Mouse (Mus musculus) frontal cortex, adult (tissue): ENCODE results near the gene Prcd.
"Not testable (repeated sequence)": the region's sequence is repeated elsewhere in the genome, so short reads cannot be mapped to it uniquely, and the experiment has no call there.

Source experiments
- ATAC-seq: cut with Nextera tagmentation; 2 replicates; pipeline ENCODE4 v1.9.2; 2017; ENCODE audit warnings: mild to moderate bottlenecking, moderate library complexity, mixed read lengths; ENCODE audit not compliant: low TSS enrichment

The Prcd gene

DNA sequence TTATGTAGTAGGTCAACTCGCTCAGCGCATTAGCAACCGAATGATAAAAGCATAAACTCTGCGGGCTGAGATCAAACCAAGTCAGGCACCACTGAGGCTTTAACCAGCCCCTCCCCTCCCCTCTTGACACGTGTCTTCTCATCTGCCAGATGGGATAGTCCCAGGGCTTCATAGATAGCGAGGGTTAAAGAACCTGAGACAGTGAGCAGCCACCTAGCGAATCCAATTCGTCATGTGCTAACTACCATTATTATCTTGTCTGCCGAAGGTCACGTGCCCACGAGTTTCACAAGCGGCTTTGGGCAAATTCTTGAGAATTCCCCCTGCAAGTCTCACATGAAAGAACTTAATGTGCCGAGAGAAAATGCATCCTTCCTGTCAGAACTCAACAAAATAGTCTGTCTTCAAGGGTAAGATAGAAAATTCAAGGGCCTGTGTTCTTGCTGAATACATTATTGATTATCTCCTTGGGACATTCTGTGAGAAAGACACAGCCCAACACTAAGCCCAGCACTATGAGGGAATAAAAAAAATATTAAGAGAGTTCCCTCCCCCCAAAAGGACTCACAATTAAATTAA lies 16.5 kb downstream of the Prcd start:
- ATAC-seq = no peak

DNA sequence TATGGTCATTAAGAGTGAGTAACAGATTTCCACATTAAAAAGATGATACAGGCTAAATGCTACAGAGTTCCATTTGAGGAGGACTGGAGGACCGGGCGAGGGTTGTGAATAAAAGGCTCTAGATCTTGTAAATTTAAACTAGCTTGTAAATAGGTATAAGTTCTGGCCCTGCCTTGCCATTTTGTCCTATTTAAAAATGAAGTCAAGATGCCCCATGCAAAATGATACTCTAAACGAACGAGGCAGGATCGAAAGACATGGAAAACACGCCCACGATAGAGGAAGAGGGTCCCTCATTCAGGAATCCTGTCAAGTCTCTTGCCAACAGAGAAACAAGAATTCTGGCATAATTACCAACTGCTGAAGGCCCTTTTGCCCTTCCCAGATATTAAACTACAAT lies 17.1 kb downstream of the Prcd start:
- no peak for ATAC-seq

DNA sequence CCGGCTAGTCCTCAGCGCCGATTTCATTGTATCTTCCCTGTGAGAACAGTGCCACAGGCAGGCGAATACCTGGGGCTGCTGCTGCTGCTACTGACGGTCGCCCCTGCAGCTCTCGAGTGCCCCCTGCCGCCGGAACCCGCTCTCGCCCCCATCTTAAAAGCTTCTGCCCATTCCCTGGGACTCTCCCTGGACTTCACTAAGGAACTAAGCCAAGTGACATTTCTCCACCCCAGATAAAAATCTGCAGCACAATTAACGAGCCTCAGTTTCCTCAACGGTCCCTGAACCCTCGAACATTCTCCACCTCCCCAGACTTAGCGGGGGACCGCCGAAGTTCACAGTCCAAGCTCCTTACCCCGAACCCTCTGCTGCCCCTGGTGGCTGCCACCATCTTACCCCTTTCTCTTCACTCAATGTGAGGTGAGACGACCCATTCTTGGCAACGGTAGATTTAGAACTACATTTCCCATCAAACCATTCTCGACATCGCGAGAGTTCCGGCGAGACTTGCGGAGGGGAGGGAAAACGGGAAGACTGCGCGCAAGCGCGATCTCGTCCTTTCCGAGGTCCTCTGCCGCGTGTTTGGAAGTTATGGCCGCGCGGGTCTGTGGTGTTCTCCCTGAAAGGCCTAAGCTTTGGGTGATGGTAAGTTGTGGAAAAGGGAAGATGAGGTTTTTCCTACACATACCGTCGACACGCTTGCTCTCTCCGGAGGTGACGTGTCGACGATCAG lies 17.9 kb downstream of the Prcd start:
- peak; percentile 96 for ATAC-seq

DNA sequence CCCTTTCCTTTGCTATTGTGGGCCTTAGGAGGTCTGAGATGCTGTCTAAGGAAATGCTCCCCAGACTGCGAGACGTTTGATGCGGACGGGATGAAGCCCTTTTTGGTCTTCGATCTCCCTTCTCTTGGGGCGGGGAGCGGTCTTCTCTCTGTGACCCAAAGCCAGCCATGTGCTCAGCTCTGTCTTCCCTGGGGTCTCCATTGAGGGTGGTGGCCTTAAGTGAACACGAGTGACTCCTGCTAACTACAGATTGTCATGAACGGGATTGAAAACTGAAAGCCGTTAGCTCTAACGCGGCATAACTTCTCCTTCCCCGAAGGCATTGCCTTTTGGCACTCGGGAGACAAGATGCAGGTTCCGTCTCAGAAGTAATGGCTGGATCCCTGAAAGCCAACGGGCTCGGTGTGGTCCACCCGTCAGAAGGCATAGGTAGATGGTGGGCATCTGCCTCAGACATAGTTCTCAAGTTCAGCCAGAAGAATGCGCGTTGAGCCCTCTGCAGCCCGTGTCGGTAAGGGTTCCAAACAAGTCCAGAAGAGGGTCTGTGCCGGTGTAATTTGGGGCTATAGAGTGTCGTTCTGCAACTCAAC lies 18.6 kb downstream of the Prcd start:
- peak; percentile 35; the same call in 1 of the 2 replicates for ATAC-seq

DNA sequence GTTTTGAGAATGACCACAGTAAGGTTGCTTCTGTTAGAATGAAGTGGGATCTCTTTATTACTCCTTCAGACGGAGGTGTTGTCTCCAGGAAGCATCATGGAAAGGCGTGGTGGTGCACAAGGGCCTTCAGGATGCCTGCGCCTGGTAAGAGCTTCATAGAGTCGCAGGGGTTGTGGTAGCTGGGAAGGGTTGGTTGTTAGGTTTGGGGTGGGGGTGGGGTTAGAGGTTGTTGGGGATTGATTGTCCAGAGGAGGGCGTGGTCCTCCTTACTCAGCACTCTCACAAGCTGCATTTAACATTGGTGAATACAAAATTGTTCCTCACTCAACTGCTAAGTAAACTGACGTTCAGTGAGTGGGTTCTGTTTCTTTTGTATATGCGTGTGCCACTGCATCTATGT lies 19.3 kb downstream of the Prcd start:
- no peak for ATAC-seq

DNA sequence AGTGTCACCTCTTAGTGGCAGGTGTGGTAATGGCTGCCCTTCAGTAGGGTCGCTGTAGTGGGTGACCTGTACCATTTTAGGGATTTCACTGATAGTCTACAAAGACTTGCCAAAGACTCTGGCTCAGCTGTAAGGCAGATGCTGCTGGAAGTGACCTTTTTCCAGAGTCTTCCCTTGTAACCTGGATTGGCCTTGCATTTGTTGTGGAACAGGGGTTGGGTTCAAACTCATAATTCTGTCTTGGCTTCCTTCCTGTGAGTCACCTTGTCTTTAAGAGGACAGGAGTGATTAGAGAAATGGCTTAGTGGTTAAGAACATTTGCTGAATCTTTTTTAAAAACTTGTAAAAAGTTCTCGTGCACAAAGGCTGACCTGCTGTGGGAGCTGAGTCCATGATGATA lies 20.1 kb downstream of the Prcd start:
- ATAC-seq = no peak

DNA sequence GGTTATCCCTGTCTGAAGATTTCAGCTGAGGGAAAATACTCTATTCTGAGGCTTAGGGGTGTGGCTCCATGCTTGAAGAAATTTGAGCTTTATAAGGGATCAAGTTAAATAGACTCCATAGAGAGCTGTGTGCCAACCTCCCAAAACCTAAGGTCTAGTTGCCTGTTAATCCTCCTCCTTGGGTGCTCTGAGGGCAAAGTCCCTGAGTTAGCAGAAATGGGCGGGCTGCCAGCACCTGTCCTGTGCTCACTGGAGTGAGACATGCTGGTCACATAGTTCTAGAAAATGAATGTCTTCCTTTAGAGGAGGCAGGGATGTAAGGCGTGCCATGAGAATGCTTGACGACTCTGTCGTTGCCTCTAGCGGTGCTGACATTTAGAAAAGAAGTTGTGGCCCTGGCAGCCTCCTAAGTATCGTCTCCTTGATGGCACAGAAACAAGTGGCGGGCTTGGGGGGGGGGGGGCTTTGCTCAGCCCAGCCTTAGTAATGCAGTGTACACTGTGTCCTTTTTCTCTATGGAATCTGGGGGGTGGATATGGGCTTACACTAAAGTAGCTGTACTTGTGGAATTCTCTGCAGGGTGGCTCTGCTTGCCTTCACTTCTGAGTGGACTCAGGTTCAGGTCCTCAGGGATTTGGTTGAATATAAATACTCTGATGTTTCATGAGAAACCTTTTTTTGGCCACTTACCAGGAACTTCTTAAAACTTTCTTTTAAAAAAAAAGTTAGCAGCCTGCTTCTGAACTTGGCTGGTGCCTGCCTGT lies 21.5 kb downstream of the Prcd start:
- ATAC-seq = no peak

DNA sequence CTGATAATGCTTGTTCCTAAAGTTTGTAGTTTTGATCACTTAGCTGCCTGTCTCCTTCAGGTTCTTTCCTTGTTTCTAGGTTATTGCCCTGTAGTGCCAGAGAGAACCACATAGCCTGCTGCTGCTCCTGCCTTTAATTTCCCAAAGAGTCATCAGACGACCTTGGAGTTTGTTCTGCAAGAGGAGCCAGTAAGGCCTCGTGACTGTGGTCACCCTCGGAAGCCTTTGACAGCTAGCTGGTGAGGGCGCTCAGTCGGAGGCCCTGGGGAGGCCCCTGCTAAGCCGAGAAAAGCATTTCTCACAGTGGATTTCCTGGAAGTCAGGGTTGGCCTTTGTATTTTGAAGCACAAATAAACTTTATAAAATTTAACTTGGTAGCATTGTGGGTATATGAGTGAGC lies 22.1 kb downstream of the Prcd start:
- not testable (repeated sequence) for ATAC-seq

DNA sequence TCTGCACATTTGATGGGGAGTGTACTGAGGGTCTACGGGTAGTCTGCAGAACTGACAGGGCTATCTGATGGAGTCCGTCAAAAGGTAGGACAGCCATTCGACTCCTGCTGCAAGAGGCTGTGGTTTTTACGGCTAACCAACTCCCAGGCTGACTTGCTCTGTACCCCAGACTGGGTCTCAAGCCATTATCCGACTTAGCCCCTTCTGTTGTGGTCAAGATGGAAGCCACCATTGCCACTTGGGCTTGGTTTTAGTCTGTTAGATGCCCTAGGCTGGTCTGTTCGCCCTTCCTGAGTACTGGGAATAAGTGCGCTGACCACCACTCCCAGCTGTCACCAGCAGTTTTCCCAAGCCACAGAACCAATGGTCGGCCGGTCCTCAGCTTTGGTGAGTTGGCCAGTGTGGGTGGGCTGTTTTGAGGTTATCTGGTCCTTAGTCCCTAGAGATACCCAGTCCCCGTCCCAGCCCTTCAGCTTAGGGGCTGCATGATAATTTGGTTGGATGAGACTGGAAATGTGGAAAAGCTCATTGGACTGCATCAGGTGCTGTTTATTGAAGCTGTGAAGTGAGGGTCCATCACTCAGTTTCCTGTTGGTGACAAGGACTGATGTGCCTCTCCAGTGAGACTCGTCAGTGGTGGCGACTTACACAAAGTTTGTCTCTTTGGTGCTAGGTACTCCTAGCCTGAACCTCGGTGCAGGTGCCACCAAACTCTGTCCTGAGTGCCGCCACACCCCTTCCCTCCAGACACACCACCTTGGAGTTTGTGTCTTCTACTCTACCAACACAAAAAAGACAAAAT lies 23.0 kb downstream of the Prcd start:
- ATAC-seq = no peak

DNA sequence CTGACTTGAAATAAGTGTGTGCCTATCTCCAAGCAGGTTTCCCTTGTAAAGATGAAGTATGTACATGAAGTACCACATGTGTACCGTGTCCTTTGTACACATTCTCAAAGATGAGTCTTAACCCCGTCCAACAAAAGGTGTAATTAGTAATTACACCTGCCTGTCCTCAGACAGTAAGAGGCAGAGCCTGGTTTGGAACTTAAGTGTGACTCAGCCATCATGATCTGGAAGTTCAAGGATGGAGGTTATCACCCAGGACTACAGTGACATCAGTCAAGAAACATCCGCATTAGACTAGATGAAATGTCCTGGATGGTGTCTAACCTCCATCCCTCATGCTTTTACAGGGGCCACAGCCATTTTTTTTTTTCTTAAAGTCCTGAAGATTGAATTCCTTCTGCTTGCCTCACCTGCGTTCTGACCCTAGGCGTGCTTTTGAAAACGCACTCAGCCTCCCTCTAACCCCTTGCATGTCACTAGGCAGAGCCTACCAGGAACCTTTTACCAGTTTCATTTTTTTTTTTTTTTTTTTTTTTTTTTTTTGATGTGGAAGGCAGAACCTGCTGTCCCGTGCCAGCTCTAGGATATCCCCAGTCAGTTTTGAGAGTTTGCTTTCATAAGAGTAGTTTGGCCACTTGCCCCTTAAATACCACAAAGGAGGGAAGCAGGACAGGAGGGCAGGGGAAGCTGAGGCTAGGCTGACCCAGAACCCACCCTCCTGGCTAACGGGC lies 24.5 kb downstream of the Prcd start:
- no peak for ATAC-seq

DNA sequence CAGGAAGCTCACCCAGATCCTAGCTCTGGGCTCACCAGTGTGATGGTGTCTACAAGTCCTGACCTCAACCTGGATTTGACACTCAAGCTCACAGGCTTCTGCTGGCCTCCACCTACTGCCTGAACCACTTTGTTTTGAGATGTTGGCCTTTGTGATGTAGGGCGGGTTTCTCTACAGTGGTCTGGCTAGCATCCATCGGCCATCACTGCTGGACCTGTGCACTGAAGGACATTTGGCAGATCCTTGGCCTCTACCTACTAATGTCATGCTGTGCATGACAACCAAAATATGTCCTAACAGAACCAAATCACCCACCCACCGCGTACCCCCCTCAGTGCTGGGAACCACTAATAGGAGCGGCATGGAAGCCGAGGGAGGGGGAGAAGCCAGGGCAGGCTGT lies 25.8 kb downstream of the Prcd start:
- ATAC-seq = no peak

DNA sequence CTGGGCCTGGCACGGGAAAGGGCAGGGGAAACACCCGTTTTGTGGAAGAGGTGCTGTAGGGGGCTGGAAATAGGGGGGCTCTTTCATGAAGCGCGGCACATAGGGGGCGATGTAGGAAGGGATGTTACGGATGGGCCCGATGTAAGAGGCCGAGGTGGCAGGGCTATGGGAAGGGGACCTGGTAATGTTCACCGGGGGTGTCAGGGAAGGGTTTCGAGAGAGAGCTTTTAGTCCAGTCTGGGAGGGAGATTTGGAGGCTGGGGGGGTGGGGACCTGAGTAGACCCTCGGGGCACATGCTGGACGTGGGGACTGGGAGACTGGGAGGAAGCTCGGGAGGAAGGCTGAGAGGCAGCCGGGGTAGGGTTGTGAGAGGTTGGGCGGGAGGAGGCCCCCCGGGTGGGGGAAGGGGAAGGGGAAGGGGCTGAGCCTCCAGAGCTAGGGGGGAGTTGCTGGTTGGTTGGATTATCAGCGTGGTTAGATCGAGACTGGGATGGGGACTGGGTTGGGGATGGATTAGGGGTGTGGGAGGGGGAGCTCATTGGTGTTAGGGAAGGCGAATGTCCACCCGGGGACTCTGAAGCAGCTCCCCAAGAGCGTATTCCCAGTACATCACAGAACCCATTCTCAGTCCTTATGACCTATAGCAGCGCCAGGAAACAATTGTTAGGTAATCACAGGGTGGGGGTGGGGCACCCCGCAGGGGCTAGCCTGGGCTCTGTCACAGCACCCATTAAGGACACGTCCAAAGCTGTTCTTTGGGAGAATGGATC lies 27.2 kb downstream of the Prcd start:
- ATAC-seq = no peak

DNA sequence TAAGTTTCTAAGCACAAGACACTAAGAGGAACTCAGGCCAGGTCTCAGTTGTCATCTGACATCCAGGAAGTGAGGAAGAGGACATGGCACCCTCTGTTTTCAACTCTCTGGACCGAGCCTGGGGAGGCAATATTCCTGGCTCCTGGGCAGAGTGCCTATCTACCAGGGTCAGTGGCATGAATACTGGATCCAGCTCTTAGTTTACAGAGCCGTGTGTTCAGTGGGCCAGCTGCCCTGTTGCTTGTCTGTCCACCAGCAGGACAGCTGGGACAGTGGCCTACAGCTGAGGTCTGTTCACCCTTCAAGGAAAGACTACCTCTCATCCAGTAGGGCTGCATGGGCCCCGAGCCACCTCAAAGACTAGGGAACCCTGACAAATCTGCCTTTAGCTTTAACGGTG lies 27.8 kb downstream of the Prcd start:
- no peak for ATAC-seq

DNA sequence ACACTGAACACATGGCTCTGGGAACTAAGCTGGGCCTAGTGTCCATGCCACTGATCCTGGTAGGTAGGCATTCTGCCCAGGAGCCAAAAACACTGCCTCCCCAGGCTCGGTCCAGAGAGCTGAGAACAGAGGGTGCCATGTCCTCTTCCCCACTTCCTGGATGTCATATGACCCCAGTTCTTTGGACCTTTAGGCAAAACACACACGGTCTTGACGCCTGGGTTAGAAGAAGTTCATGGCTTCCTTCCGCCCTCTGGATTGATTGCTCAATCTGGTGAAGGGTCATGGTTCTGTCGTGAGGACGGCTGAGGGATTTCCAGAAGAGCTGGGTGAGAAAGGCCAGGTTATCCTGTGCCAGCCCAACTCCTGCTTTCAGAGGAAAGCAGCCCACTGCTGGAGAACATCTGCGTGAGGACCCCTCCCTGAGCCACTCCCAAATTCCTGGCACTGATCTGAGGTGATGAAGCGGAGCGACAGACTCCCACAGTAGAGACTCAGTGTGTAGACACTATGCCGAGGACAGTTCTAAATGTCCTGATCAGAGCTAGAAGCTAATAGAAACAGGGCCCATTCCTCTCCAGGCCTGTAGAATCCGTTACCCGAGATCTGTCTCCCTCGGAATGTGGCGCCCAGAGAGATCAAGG lies 29.3 kb downstream of the Prcd start:
- no peak for ATAC-seq

DNA sequence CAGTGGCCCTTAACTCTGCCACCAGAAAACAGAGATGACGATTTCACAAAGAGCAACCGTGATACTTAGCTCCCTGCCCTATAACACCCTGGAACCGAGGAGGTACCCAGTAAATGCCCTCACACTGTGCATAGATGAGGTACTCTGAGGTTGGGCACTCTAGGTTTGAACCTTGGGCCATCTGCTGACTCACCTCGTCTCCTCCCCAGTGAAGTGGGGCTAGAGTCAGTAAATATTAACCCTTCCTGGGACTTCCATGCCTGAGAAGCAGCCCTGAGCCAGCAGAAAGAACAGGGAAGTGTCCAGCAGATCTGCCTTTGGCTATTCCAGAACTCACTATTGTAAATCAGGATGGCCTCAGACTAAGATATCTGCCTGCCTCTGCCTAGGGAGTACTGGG lies 30.4 kb downstream of the Prcd start:
- no peak for ATAC-seq

DNA sequence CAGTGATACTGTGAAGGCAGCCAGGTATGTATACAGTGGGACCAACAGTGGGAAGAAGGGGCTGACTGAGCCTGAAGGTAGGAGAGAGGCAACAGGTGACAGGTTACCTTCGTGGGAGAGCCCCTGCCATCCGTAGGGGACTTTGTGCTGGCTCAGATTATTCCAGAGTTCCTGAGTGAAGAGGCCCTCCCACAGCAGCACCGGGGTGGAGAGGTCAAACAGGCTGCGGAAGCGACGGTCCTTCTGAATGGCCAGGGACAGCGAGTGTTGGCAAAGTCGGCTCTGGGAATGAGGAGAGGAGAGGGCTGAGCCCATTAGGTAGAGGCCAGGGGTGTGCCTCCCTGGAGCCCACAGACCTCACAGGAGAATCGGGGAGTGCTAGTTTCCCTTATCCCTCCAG lies 32.4 kb downstream of the Prcd start:
- no peak for ATAC-seq

DNA sequence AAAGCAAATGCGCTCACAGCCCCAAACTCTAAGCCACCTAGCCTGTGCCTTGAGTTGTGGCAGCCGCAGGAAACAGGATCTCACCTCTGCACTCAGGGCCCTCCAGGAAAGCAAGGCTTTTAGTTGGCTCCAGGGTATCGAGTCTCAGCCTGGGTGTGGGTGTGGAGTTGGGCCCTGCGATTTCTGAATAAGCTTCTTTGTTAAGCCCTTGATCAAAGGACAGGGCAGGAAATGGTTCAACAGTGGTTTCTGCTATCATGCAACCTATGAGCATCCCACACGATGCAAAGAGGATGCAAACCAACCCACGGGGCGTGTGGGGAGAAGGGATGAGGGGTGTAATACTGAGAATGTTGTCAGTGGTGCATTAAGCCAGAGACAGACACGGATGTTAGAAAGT lies 34.6 kb downstream of the Prcd start:
- no peak for ATAC-seq

DNA sequence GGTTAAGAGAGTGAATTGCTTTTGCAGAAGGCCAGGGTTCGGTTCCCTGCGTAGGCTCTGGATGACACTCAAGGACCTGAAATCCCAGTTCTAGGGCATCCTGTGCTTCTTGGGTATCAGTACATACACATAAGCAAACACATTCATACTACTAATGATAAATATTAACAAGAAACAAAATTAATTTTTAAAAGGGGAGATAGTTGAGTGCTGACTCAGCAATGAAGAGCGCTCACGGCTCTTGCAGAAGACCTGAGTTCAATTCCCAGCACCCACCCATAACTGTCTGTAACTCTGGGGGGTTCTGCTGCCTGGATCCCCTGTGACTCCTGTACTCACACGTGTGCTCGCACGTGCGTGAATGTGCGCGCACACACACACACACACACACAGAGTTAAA lies 36.3 kb downstream of the Prcd start:
- ATAC-seq = no peak

DNA sequence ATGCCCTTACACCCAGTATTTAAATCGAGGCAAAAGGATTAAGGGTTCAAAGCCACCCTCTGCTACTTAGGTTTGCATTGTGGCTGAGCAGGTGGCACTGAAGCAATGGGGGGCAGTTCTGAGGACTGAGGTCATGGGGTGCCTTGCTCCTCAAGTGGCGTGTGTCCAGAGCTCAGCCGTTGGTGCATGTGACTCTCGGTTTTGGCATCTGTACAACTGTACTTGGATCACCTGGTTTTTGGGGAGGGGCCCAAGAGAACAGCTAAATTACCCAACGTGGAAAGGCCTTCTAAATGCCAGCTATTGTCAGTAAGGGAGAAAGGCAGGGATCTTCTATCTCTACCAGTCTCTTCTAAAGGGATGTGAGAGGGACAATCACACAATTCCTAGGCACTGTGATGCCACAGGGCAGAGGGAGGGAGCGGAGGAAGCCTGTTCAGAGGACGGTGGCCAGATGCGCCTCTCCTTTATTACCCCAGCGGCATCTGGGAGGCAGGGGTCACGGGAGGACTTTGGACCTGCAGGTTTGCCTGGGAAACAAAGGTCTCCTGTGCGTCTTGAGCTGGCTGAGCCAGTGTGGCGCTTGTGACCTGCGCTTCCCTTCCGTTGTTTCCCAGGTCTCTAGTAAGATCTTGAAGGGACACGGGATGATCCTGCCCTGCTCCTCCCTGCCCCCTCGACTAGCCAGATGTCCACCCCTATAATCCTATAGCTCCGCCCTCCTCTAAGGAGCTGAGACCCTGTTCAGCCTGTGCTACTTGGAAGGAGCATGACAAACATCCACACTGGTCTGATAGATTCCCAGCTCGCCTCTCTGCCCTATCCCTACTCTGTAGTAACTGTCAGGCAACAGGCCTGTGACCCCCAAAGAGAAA lies 37.6 kb downstream of the Prcd start:
- no peak for ATAC-seq
